Mouse (Mus musculus): ENCODE results near the gene Idi1.
"Not testable (repeated sequence)": the region's sequence is repeated elsewhere in the genome, so short reads cannot be mapped to it uniquely, and the experiment has no call there.

DNA sequence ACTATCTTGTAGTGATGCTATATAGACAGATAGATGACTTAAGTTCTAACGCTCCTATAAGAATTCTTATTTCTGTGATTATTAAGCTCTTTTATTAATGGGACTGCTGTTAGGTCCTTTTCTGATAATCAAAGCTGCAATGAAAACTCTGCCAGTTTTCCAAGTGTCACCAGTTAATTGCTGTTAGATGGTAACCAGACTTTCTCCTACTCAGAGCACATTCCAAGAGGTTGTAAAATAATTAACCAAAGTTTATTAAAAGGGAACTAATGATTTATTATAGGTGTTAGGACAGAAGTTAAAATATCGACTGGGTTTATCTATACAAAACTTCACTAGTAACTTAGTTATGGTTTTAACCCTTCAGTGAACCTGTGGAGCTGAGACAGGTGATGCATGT, 20.7 kb downstream of the Idi1 start:
- TF ChIP-seq JUN (IDR thresholded peaks at IDR 0.05; ENCODE audit: insufficient read depth, low read depth, low read length); POLR2A (IDR thresholded peaks at IDR 0.05; ENCODE audit: low read depth, low read length); RCOR1 (conservative IDR thresholded peaks at IDR 0.05; ENCODE audit: low read depth, low read length); SMC3 (IDR thresholded peaks at IDR 0.05; ENCODE audit: low read depth, low read length); ZNF384 (IDR thresholded peaks at IDR 0.05; ENCODE audit: low read depth, low read length); MEF2A (IDR thresholded peaks at IDR 0.05; ENCODE audit: borderline replicate concordance, low read depth, low read length); MYC (IDR thresholded peaks at IDR 0.05; ENCODE audit: low read depth, low read length): not testable (repeated sequence)
